Comparison of ENCODE assay signal across 17 mouse cellular contexts in genomic region chr8:54414092-54414799, GRCm38 (mm10).
"Had no signal": no experiment of that assay in that cellular context is flagged by ENCODE, and none has a peak within 500 bp of the region (broad histone marks: within the 10 kb centered on the region; RNA-seq: fewer than 3 reads in every experiment).

No protein-coding gene starts in this region.

- H3K4me2 ChIP-seq: liver, embryonic 13.5 days; midbrain, embryonic 11.5 days; midbrain, embryonic 15.5 days; neural tube, embryonic 13.5 days; stomach, embryonic 15.5 days had no signal

- H3K27ac ChIP-seq: kidney, postnatal 0 days; layer of hippocampus, adult 2 months; liver, embryonic 13.5 days; midbrain, embryonic 15.5 days; neural tube, embryonic 13.5 days; stomach, embryonic 15.5 days had no signal

- H3K36me3 ChIP-seq: liver, embryonic 13.5 days; midbrain, embryonic 15.5 days; neural tube, embryonic 13.5 days; stomach, embryonic 15.5 days had no signal

- DNase-seq: kidney, adult 18-20 months; kidney, adult 9 months; kidney, postnatal 25 days; layer of hippocampus, adult 9-11 months; liver, embryonic 13.5 days; retina, postnatal 1 day; right cerebral cortex, postnatal 25 days; spleen, adult 18-20 months; thymus, adult 18-20 months; thymus, postnatal 36 days had no signal

- H3K4me1 ChIP-seq: liver, embryonic 13.5 days; midbrain, embryonic 15.5 days; neural tube, embryonic 13.5 days; stomach, embryonic 15.5 days had no signal

- H3K9me3 ChIP-seq: liver, embryonic 13.5 days; midbrain, embryonic 15.5 days; neural tube, embryonic 13.5 days; stomach, embryonic 15.5 days had no signal

- H3K9ac ChIP-seq: liver, embryonic 13.5 days; midbrain, embryonic 15.5 days; neural tube, embryonic 13.5 days; stomach, embryonic 15.5 days had no signal

- H3K4me3 ChIP-seq: layer of hippocampus, adult 2 months; liver, embryonic 13.5 days; midbrain, embryonic 15.5 days; myocyte; neural tube, embryonic 13.5 days; stomach, embryonic 15.5 days had no signal

- H3K27me3 ChIP-seq: liver, embryonic 13.5 days; midbrain, embryonic 15.5 days; neural tube, embryonic 13.5 days; stomach, embryonic 15.5 days had no signal

- ATAC-seq: midbrain, embryonic 15.5 days had no signal
